Mouse (Mus musculus): ENCODE measurements around the gene Scrn1. TPM values are rescaled to one million over a fixed set of nuclear protein-coding genes. Genes with fewer than 3 reads are reported as not detected.

The Scrn1 gene
- total and polyA plus RNA-seq, 2 experiments: under 0.01 TPM; not detected in 1

DNA sequence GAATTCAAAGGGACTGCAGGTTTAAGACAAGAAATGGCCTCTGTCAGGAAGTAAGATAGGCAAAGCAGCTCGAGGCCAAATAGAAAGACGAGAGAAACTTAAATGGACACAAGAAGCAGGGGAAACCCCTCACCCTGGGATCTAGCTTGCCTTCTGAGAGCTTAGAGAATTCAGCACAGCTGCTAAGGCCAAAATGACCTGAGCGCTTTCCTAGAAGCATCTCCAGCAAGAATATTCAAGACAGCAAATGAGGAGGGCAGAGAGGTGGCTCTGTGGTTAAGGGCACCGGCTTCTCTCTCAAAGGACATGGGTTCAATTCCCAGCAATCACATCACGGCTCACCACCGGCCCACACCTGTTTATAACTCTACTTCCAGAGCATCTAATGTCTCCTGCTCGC is 29.2 kb downstream of the Scrn1 start:
- Histone ChIP-seq H3K27me3 (ENCODE audit: control insufficient read depth, insufficient read depth, low read length) (0 out of 2 replicates have a peak, but pooled peaks cover 2% of the 10 kb centered on the region), H3K4me3 (ENCODE audit: insufficient read depth, low read depth, low read length) (no peak overlapping the region), H3K79me2 (ENCODE audit: control insufficient read depth, insufficient read depth, low read length) (no peaks in the 10 kb centered on the region), H3K4me1 (ENCODE audit: control insufficient read depth, insufficient read depth, low read length) (no peaks in the 10 kb centered on the region), H3K27ac (replicated peaks; ENCODE audit: insufficient read depth, low read depth, low read length) (no peak overlapping the region), H3K36me3 (ENCODE audit: control insufficient read depth, insufficient read depth, low read length) (no peaks in the 10 kb centered on the region), H3K9ac (ENCODE audit: low read depth, low read length) (no peak overlapping the region)
- 81% methylated on average over 7 of the region's 7 CpGs for WGBS
- TF ChIP-seq POLR2A (IDR thresholded peaks at IDR 0.05; ENCODE audit: extremely low read depth, insufficient read depth, low read length) (no peak), CTCF (IDR thresholded peaks at IDR 0.05; ENCODE audit: low read depth, low read length) (no peak)
- DNase-seq (ENCODE audit: extremely low read depth, low read depth, low spot score): no peak

DNA sequence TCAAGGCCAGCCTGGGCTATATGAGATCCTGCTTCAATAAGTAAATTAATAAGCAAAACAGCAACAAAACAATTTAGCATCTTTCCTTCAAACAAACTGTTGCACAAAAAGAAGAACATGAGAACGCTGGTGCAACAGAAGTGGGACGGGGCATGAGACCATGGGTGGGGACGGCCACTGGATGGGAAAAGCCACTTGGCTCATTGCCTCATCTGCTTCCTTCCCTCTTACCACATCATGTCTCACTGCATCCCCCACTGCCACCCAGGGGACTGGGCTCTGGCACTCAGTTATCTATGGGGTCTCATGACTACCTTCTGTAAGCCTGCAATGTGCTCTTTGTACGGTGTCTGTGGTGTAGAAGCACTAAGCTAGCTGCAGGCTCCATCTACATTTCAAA is 30.8 kb downstream of the Scrn1 start:
- Histone ChIP-seq H3K27me3 (ENCODE audit: control insufficient read depth, insufficient read depth, low read length) (0 out of 2 replicates have a peak, but pooled peaks cover 2% of the 10 kb centered on the region), H3K4me1 (ENCODE audit: control insufficient read depth, insufficient read depth, low read length) (no peaks in the 10 kb centered on the region), H3K4me3 (ENCODE audit: insufficient read depth, low read depth, low read length) (no peak overlapping the region), H3K36me3 (ENCODE audit: control insufficient read depth, insufficient read depth, low read length) (no peaks in the 10 kb centered on the region), H3K79me2 (ENCODE audit: control insufficient read depth, insufficient read depth, low read length) (no peaks in the 10 kb centered on the region), H3K9ac (ENCODE audit: low read depth, low read length) (no peak overlapping the region), H3K27ac (replicated peaks; ENCODE audit: insufficient read depth, low read depth, low read length) (no peak overlapping the region)
- no peak for DNase-seq (ENCODE audit: extremely low read depth, low read depth, low spot score)
- no peak for TF ChIP-seq POLR2A (IDR thresholded peaks at IDR 0.05; ENCODE audit: extremely low read depth, insufficient read depth, low read length)
- TF ChIP-seq CTCF (IDR thresholded peaks at IDR 0.05; ENCODE audit: low read depth, low read length): no peak
- 83% methylated on average over 4 of the region's 4 CpGs for WGBS

DNA sequence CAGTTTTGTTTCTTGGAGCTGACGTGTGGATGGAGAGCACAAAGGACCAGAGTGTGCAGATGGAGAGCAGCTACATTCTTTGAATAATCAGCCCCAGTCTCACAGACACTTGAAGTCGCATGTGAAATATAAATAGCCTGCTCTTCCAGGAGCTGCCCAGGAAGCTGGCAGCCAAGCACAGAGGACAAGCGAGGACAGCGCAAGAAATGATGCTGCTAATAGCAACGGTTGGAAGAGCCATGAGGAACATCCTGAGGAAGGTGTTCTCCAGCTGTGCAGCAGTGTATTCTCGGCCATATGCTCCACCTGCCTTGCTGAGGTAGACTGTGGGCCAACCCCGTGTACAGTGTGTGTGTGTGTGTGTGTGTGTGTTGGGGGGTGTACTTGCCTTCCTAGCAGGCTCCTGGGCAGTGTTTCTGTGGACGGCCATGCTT is 35.2 kb downstream of the Scrn1 start:
- no peak for TF ChIP-seq POLR2A (IDR thresholded peaks at IDR 0.05; ENCODE audit: extremely low read depth, insufficient read depth, low read length)
- TF ChIP-seq CTCF (IDR thresholded peaks at IDR 0.05; ENCODE audit: low read depth, low read length): no peak
- 0 out of 2 replicates have a peak, but pooled peaks cover 2% of the 10 kb centered on the region for H3K27me3 ChIP-seq (ENCODE audit: control insufficient read depth, insufficient read depth, low read length)
- H3K27ac ChIP-seq (replicated peaks; ENCODE audit: insufficient read depth, low read depth, low read length): no peak overlapping the region
- no peak overlapping the region for H3K4me3 ChIP-seq (ENCODE audit: insufficient read depth, low read depth, low read length)
- no peak overlapping the region for H3K9ac ChIP-seq (ENCODE audit: low read depth, low read length)
- no peaks in the 10 kb centered on the region for H3K4me1 ChIP-seq (ENCODE audit: control insufficient read depth, insufficient read depth, low read length)
- H3K79me2 ChIP-seq (ENCODE audit: control insufficient read depth, insufficient read depth, low read length): no peaks in the 10 kb centered on the region
- no peaks in the 10 kb centered on the region for H3K36me3 ChIP-seq (ENCODE audit: control insufficient read depth, insufficient read depth, low read length)
- DNase-seq (ENCODE audit: extremely low read depth, low read depth, low spot score): no peak
- WGBS: 70% methylated on average over 8 of the region's 8 CpGs

DNA sequence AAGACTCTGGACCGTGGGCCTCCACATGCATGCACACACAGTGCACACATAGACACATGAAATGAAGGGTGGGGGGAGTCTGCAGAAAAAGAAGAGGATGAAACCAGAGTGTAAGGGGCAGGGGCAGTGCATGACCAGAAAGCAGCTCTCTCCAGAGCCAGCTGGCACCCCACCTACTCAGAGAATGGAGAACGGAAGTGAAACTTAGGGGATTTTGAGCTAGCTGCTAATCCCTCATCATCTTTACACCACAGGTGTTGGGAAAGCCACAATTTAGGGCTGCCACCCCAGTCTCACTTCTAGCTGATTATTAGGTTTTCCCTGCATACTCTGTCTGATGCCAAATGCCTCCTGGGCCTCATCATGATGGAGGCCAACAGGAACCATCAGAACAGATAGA is 36.1 kb downstream of the Scrn1 start:
- DNase-seq (ENCODE audit: extremely low read depth, low read depth, low spot score): no peak
- TF ChIP-seq CTCF (IDR thresholded peaks at IDR 0.05; ENCODE audit: low read depth, low read length) (no peak), POLR2A (IDR thresholded peaks at IDR 0.05; ENCODE audit: extremely low read depth, insufficient read depth, low read length) (no peak)
- Histone ChIP-seq H3K4me1 (ENCODE audit: control insufficient read depth, insufficient read depth, low read length) (no peaks in the 10 kb centered on the region), H3K9ac (ENCODE audit: low read depth, low read length) (no peak overlapping the region), H3K27ac (replicated peaks; ENCODE audit: insufficient read depth, low read depth, low read length) (no peak overlapping the region), H3K36me3 (ENCODE audit: control insufficient read depth, insufficient read depth, low read length) (no peaks in the 10 kb centered on the region), H3K4me3 (ENCODE audit: insufficient read depth, low read depth, low read length) (no peak overlapping the region), H3K79me2 (ENCODE audit: control insufficient read depth, insufficient read depth, low read length) (no peaks in the 10 kb centered on the region), H3K27me3 (ENCODE audit: control insufficient read depth, insufficient read depth, low read length) (0 out of 2 replicates have a peak, but pooled peaks cover 2% of the 10 kb centered on the region)
- 83% methylated on average over 2 of the region's 2 CpGs for WGBS

DNA sequence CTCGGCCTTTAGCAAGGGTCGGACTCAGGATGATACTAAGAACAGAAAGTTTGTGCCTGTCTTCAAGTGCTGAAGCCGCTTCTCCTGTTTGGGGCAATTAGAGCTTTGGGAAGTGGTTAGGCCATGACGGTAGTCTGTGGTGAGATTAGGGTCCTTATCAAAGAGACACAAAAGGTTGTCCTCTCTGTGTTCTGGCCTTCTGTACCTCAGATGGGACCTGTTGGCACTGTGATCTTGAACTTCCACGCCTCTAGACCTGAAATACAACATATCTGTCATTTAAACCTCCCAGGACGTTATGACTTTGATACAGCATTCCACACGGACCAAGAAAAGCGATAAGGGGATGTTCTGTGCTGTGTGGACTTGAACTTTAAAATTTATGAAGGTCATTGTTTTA is 37.6 kb downstream of the Scrn1 start:
- Histone ChIP-seq H3K36me3 (ENCODE audit: control insufficient read depth, insufficient read depth, low read length) (no peaks in the 10 kb centered on the region), H3K27me3 (ENCODE audit: control insufficient read depth, insufficient read depth, low read length) (0 out of 2 replicates have a peak, but pooled peaks cover 2% of the 10 kb centered on the region), H3K79me2 (ENCODE audit: control insufficient read depth, insufficient read depth, low read length) (no peaks in the 10 kb centered on the region), H3K27ac (replicated peaks; ENCODE audit: insufficient read depth, low read depth, low read length) (no peak overlapping the region), H3K4me1 (ENCODE audit: control insufficient read depth, insufficient read depth, low read length) (no peaks in the 10 kb centered on the region), H3K9ac (ENCODE audit: low read depth, low read length) (no peak overlapping the region), H3K4me3 (ENCODE audit: insufficient read depth, low read depth, low read length) (no peak overlapping the region)
- 84% methylated on average over 8 of the region's 8 CpGs for WGBS
- TF ChIP-seq POLR2A (IDR thresholded peaks at IDR 0.05; ENCODE audit: extremely low read depth, insufficient read depth, low read length) (no peak), CTCF (IDR thresholded peaks at IDR 0.05; ENCODE audit: low read depth, low read length) (no peak)
- no peak for DNase-seq (ENCODE audit: extremely low read depth, low read depth, low spot score)

DNA sequence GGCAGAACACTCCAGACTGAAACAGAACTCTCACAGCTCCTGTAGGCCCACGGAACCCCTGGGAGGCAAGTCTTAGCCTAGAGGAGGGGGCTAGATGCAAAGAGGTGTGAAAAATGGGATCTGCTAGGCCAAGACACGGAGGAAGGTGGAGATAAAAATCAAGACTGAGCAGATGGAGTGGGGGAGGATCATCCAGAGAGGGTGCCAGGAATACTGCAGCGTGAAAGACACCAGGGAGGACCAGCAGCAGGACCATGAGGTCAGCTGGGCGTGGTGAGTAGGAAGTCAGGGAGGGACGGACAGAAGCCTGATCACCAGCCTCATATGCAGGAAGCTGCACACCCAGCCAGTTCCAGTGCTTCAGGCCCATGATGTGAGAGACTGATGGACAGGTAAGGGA is 47.5 kb downstream of the Scrn1 start:
- H3K79me2 ChIP-seq (ENCODE audit: control insufficient read depth, insufficient read depth, low read length): no peaks in the 10 kb centered on the region
- DNase-seq (ENCODE audit: extremely low read depth, low read depth, low spot score): no peak
- H3K4me1 ChIP-seq (ENCODE audit: control insufficient read depth, insufficient read depth, low read length): no peaks in the 10 kb centered on the region
- H3K9ac ChIP-seq (ENCODE audit: low read depth, low read length): no peak overlapping the region
- no peaks in the 10 kb centered on the region; the same call in 1 of the 2 replicates for H3K27me3 ChIP-seq (ENCODE audit: control insufficient read depth, insufficient read depth, low read length)
- WGBS: 66% methylated on average over 5 of the region's 5 CpGs
- no peak overlapping the region for H3K4me3 ChIP-seq (ENCODE audit: insufficient read depth, low read depth, low read length)
- TF ChIP-seq CTCF (IDR thresholded peaks at IDR 0.05; ENCODE audit: low read depth, low read length): no peak
- TF ChIP-seq POLR2A (IDR thresholded peaks at IDR 0.05; ENCODE audit: extremely low read depth, insufficient read depth, low read length): no peak
- H3K36me3 ChIP-seq (ENCODE audit: control insufficient read depth, insufficient read depth, low read length): no peaks in the 10 kb centered on the region
- no peak overlapping the region for H3K27ac ChIP-seq (replicated peaks; ENCODE audit: insufficient read depth, low read depth, low read length)

All from liver, adult 2 months (tissue).